Mouse (Mus musculus) MEL (cell line): ENCODE data around the gene Olfr372. TPM values are rescaled to one million over a fixed set of nuclear protein-coding genes. Genes with fewer than 3 reads are reported as not detected.
A peak's percentile ranks its signal among the peaks of the same experiment; 100 is the strongest.

ENCODE experiments used
- DNase-seq: peaks from one replicate; pipeline ENCODE4 v3.0.0; 2011; ENCODE audit warnings: low read depth, low spot score
- H3K27ac ChIP-seq: 2 replicates; pipeline ENCODE4 v1.5.1; 2012; ENCODE audit warnings: low read depth, mild to moderate bottlenecking, control low read depth, low read length, moderate library complexity; ENCODE audit not compliant: control insufficient read depth
- H3K27me3 ChIP-seq, 2 experiments: fragments of 150-350 bp in 1 of 2; sonication (generic) in 1 of 2; 2 replicates each; pipeline ENCODE4 v1.6.1; 2012; ENCODE audit warnings: low read length in 2 of 2, mild to moderate bottlenecking in 2 of 2, improper control_type of control experiment in 1 of 2, moderate library complexity in 1 of 2; ENCODE audit not compliant: insufficient read depth in 2 of 2, control insufficient read depth in 1 of 2
- H3K36me3 ChIP-seq, 2 experiments: 2 replicates each; pipeline ENCODE4 v1.6.1; 2012 to 2014; ENCODE audit warnings: low read length in 2 of 2, improper control_type of control experiment in 1 of 2, inconsistent platforms in 1 of 2, mild to moderate bottlenecking in 1 of 2; ENCODE audit not compliant: insufficient read depth in 2 of 2, control insufficient read depth in 1 of 2
- H3K4me1 ChIP-seq, 2 experiments: fragments of 150-350 bp in 1 of 2; sonication (generic) in 1 of 2; 2 replicates each; pipeline ENCODE4 v1.6.1; 2012; ENCODE audit warnings: low read length in 2 of 2, improper control_type of control experiment in 1 of 2, mild to moderate bottlenecking in 1 of 2; ENCODE audit not compliant: insufficient read depth in 2 of 2, control insufficient read depth in 1 of 2
- H3K4me3 ChIP-seq, 2 experiments: fragments of 150-350 bp in 1 of 2; sonication (generic) in 1 of 2; 2 replicates each; pipeline ENCODE4 v1.5.1; 2012; ENCODE audit warnings: low read depth in 2 of 2, low read length in 2 of 2, mild to moderate bottlenecking in 2 of 2, moderate library complexity in 2 of 2, control low read depth in 1 of 2, improper control_type of control experiment in 1 of 2; ENCODE audit not compliant: control insufficient read depth in 1 of 2, insufficient read depth in 1 of 2
- H3K79me2 ChIP-seq: 2 replicates; pipeline ENCODE4 v1.6.1; 2012; ENCODE audit warnings: mild to moderate bottlenecking, low read length, moderate library complexity; ENCODE audit not compliant: control insufficient read depth, poor library complexity, insufficient read depth
- H3K9ac ChIP-seq: 2 replicates; pipeline ENCODE4 v1.6.1; 2012; ENCODE audit warnings: low read depth, mild to moderate bottlenecking, control low read depth, low read length, moderate library complexity; ENCODE audit not compliant: control insufficient read depth, poor library complexity, severe bottlenecking
- H3K9me3 ChIP-seq: fragments of 150-350 bp; sonication (generic); replicated peaks from 2 replicates; pipeline ENCODE4 v1.6.1; 2012; ENCODE audit warnings: mild to moderate bottlenecking, low read length, improper control_type of control experiment, moderate library complexity; ENCODE audit not compliant: insufficient read depth
- BHLHE40 ChIP-seq: IDR thresholded peaks from 2 replicates; pipeline ENCODE4 v1.6.1; 2012; ENCODE audit warnings: low read depth, mild to moderate bottlenecking, inconsistent platforms, low read length, improper control_type of control experiment, borderline replicate concordance
- CHD1 ChIP-seq: IDR thresholded peaks from 2 replicates; pipeline ENCODE4 v1.6.1; 2012; ENCODE audit warnings: low read depth, mild to moderate bottlenecking, inconsistent platforms, low read length, improper control_type of control experiment
- CHD2 ChIP-seq: IDR thresholded peaks from 2 replicates; pipeline ENCODE4 v1.6.1; 2011; ENCODE audit warnings: low read length, improper control_type of control experiment
- CTCF ChIP-seq, 3 experiments: IDR thresholded peaks in 2 of 3; conservative IDR thresholded peaks in 1 of 3; 2 replicates each; pipeline ENCODE4 v1.5.1; 2011 to 2012; ENCODE audit warnings: low read length in 3 of 3, low read depth in 2 of 3, mild to moderate bottlenecking in 2 of 3, improper control_type of control experiment in 1 of 3, inconsistent platforms in 1 of 3, mixed read lengths in 1 of 3, moderate library complexity in 1 of 3; ENCODE audit not compliant: control insufficient read depth in 1 of 3, insufficient read depth in 1 of 3, poor library complexity in 1 of 3, severe bottlenecking in 1 of 3
- E2F4 ChIP-seq: IDR thresholded peaks from 2 replicates; pipeline ENCODE4 v1.6.1; 2011; ENCODE audit warnings: low read depth, low read length, improper control_type of control experiment, borderline replicate concordance
- ELF1 ChIP-seq: IDR thresholded peaks from 2 replicates; pipeline ENCODE4 v1.6.1; 2014; ENCODE audit warnings: low read depth, mild to moderate bottlenecking, inconsistent platforms, low read length, improper control_type of control experiment, moderate library complexity
- ETS1 ChIP-seq: IDR thresholded peaks from 2 replicates; pipeline ENCODE4 v1.6.1; 2012; ENCODE audit warnings: low read depth, mild to moderate bottlenecking, inconsistent platforms, low read length, improper control_type of control experiment, moderate library complexity
- GABPA ChIP-seq: IDR thresholded peaks from 2 replicates; pipeline ENCODE4 v1.6.1; 2012; ENCODE audit warnings: low read depth, mild to moderate bottlenecking, inconsistent platforms, low read length, improper control_type of control experiment, moderate library complexity
- GATA1 ChIP-seq: IDR thresholded peaks from 2 replicates; pipeline ENCODE4 v1.6.1; 2011; ENCODE audit warnings: low read depth, low read length, improper control_type of control experiment
- HCFC1 ChIP-seq: IDR thresholded peaks from 2 replicates; pipeline ENCODE4 v1.6.1; 2012; ENCODE audit warnings: low read depth, mild to moderate bottlenecking, inconsistent platforms, low read length, improper control_type of control experiment, moderate library complexity
- JUND ChIP-seq: IDR thresholded peaks from 2 replicates; pipeline ENCODE4 v1.6.1; 2011; ENCODE audit warnings: low read depth, mild to moderate bottlenecking, improper control_type of control experiment, low read length
- MAFK ChIP-seq: IDR thresholded peaks from 2 replicates; pipeline ENCODE4 v1.6.1; 2011; ENCODE audit warnings: low read depth, mild to moderate bottlenecking, low read length, improper control_type of control experiment, borderline replicate concordance
- MEF2A ChIP-seq: IDR thresholded peaks from 2 replicates; pipeline ENCODE4 v1.6.1; 2014; ENCODE audit warnings: low read depth, mild to moderate bottlenecking, inconsistent platforms, low read length, improper control_type of control experiment; ENCODE audit not compliant: poor library complexity, insufficient replicate concordance, severe bottlenecking; ENCODE audit errors: extremely low read depth
- MXI1 ChIP-seq: IDR thresholded peaks from 2 replicates; pipeline ENCODE4 v1.6.1; 2011; ENCODE audit warnings: mild to moderate bottlenecking, low read depth, low read length, improper control_type of control experiment
- NRF1 ChIP-seq: IDR thresholded peaks from 2 replicates; pipeline ENCODE4 v1.6.1; 2014; ENCODE audit warnings: low read depth, mild to moderate bottlenecking, inconsistent platforms, low read length, improper control_type of control experiment, moderate library complexity; ENCODE audit not compliant: poor library complexity, insufficient read depth, severe bottlenecking
- POLR2A ChIP-seq, 2 experiments: IDR thresholded peaks; 2 replicates each; pipeline ENCODE4 v1.6.1; 2011 to 2012; ENCODE audit warnings: low read length in 2 of 2, mild to moderate bottlenecking in 2 of 2, control low read depth in 1 of 2, improper control_type of control experiment in 1 of 2, low read depth in 1 of 2, moderate library complexity in 1 of 2; ENCODE audit not compliant: control insufficient read depth in 1 of 2, insufficient read depth in 1 of 2, poor library complexity in 1 of 2
- POLR2AphosphoS2 ChIP-seq: IDR thresholded peaks from 2 replicates; pipeline ENCODE4 v1.6.1; 2011; ENCODE audit warnings: low read length, improper control_type of control experiment
- RAD21 ChIP-seq: IDR thresholded peaks from 2 replicates; pipeline ENCODE4 v1.6.1; 2011; ENCODE audit warnings: mild to moderate bottlenecking, low read depth, low read length, improper control_type of control experiment
- RCOR1 ChIP-seq: IDR thresholded peaks from 2 replicates; pipeline ENCODE4 v1.6.1; 2012; ENCODE audit warnings: low read depth, mild to moderate bottlenecking, inconsistent platforms, low read length, improper control_type of control experiment
- TBP ChIP-seq: IDR thresholded peaks from 2 replicates; pipeline ENCODE4 v1.8.0; 2011; ENCODE audit warnings: low read depth, low read length, improper control_type of control experiment
- TCF12 ChIP-seq: IDR thresholded peaks from 2 replicates; pipeline ENCODE4 v1.6.1; 2014; ENCODE audit warnings: low read depth, mild to moderate bottlenecking, inconsistent platforms, low read length, improper control_type of control experiment, moderate library complexity
- USF1 ChIP-seq: IDR thresholded peaks from 2 replicates; pipeline ENCODE4 v1.6.1; 2014; ENCODE audit warnings: low read depth, mild to moderate bottlenecking, inconsistent platforms, low read length, improper control_type of control experiment, moderate library complexity
- ZC3H11A ChIP-seq: IDR thresholded peaks from 2 replicates; pipeline ENCODE4 v1.6.1; 2012; ENCODE audit warnings: low read depth, mild to moderate bottlenecking, inconsistent platforms, low read length, improper control_type of control experiment
- ZKSCAN1 ChIP-seq: IDR thresholded peaks from 2 replicates; pipeline ENCODE4 v1.6.1; 2012; ENCODE audit warnings: low read depth, mild to moderate bottlenecking, inconsistent platforms, low read length, improper control_type of control experiment, moderate library complexity
- polyA plus RNA-seq, 2 experiments: library from polyadenylated mRNA; stranded (reverse) in 1 of 2; unstranded in 1 of 2; fragments of >175 nt in 1 of 2; fragments of >200 nt in 1 of 2; gene quantifications; 2 replicates each; pipeline versions ENCODE4 v1.2.1 to v1.2.4; 2012; ENCODE audit warnings: low replicate concordance in 2 of 2, low read depth in 1 of 2; ENCODE audit not compliant: insufficient read length in 2 of 2, insufficient read depth in 1 of 2, missing spikeins in 1 of 2
- total RNA-seq: library from RNA; depleted of rRNA; stranded (reverse); fragments of 300-350 nt; gene quantifications from 2 replicates; pipeline ENCODE4 v1.2.3, GENCODE M21; 2012

The Olfr372 gene
- total and polyA plus RNA-seq, 3 experiments, result 0.01 to 0.04 TPM; not detected in 1

DNA sequence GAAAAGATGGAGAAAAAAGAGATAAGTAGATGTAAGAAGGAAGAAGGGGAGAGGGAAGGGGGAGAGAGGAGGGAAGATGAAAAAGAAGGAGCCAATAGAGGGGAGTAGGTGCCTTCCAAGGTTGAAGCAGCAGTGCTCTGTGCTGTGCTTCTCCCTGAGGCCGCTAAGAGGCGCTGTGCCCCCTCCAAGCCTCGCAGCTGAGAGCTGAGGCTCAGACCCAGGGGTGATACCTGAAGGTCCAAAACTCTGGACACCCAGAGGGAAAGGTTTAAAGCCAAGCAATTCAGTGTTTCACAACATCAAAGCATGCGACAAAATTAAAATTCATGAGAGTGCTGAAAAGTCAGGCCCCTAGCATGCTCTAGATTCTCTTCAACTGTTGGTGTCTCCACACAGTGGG is 64.1 kb downstream of the Olfr372 start:
- no peaks in the 10 kb centered on the region for H3K4me1 ChIP-seq
- H3K9me3 ChIP-seq, result no peaks in the 10 kb centered on the region
- H3K36me3 ChIP-seq, result no peaks in the 10 kb centered on the region
- H3K9ac ChIP-seq, result no peak overlapping the region
- TF ChIP-seq MXI1, result no peak
- no peak for TF ChIP-seq JUND
- TF ChIP-seq CHD2, result no peak
- peak; percentile 32 for TF ChIP-seq RAD21
- TF ChIP-seq HCFC1, result no peak
- TF ChIP-seq MEF2A, result no peak
- no peak for TF ChIP-seq POLR2A (IDR thresholded peaks at IDR 0.05; ENCODE audit: control insufficient read depth in 1 of 2, insufficient read depth in 1 of 2, low read depth in 1 of 2, low read length in 2 of 2, poor library complexity in 1 of 2)
- TF ChIP-seq E2F4, result no peak
- TF ChIP-seq ETS1, result no peak
- TF ChIP-seq GATA1, result no peak
- TF ChIP-seq TBP, result no peak
- no peak for TF ChIP-seq RCOR1
- no peak for TF ChIP-seq BHLHE40
- TF ChIP-seq USF1, result no peak
- no peak for TF ChIP-seq GABPA
- TF ChIP-seq CTCF (IDR thresholded peaks at IDR 0.05 in 2 of 3, conservative IDR thresholded peaks at IDR 0.05 in 1 of 3; ENCODE audit: control insufficient read depth in 1 of 3, insufficient read depth in 1 of 3, low read depth in 2 of 3, low read length in 3 of 3, poor library complexity in 1 of 3, severe bottlenecking in 1 of 3), result peak; percentile 38 to 53 (median 39)
- no peak for TF ChIP-seq TCF12
- no peak for TF ChIP-seq ZKSCAN1
- no peak for TF ChIP-seq MAFK
- no peak for TF ChIP-seq POLR2AphosphoS2
- TF ChIP-seq ZC3H11A, result 0 out of 2 replicates have a peak, but pooled peaks have one; percentile 14
- TF ChIP-seq ELF1, result no peak
- no peak for TF ChIP-seq CHD1
- no peak for TF ChIP-seq NRF1
- H3K27me3 ChIP-seq, result peaks cover 0 to 1% of the 10 kb centered on the region in 2 experiments; a peak in 1 of 4 replicates
- H3K27ac ChIP-seq, result no peak overlapping the region
- DNase-seq, result no peak
- H3K79me2 ChIP-seq, result no peaks in the 10 kb centered on the region
- H3K4me3 ChIP-seq, result no peak overlapping the region
